Mouse (Mus musculus): ENCODE results near the gene Gm7544.
A peak's percentile ranks its signal among the peaks of the same experiment; 100 is the strongest.
"Not testable (repeated sequence)": the region's sequence is repeated elsewhere in the genome, so short reads cannot be mapped to it uniquely, and the experiment has no call there.

The Gm7544 gene

GRCm38 (mm10) chr1:82955913-82956312 lies at the start of gene Gm7544:
TSS of gene Gm7544 (minus strand) at chr1:82956013.
- not testable (repeated sequence) for H3K36me3 ChIP-seq (ENCODE audit: insufficient read depth, low read length); H3K27me3 ChIP-seq (ENCODE audit: insufficient read depth, low read length); H3K4me1 ChIP-seq (replicated peaks; ENCODE audit: low read depth, low read length); H3K9me3 ChIP-seq (ENCODE audit: low read length); H3K4me3 ChIP-seq (replicated peaks; ENCODE audit: low read length)

- H3K27me3 ChIP-seq (ENCODE audit: insufficient read depth, low read length): peaks cover 16% of the 10 kb centered on the region
- peak; percentile 18; the same call in 1 of the 2 replicates for TF ChIP-seq CTCF (conservative IDR thresholded peaks at IDR 0.05; ENCODE audit: low read length)
Observed at GRCm38 (mm10) chr1:83000306-83000705, 44.5 kb upstream of the Gm7544 start, which contains the start of gene Gm47959. TSS of gene Gm47959 (plus strand) at chr1:83000548.

GRCm38 (mm10) chr1:82993947-82994346 lies 38.1 kb upstream of the Gm7544 start:
- Histone ChIP-seq H3K4me3 (replicated peaks; ENCODE audit: low read length) (no peak overlapping the region), H3K4me1 (replicated peaks; ENCODE audit: low read depth, low read length) (no peaks in the 10 kb centered on the region), H3K9me3 (ENCODE audit: low read length) (no peaks in the 10 kb centered on the region), H3K27me3 (ENCODE audit: insufficient read depth, low read length) (no peaks in the 10 kb centered on the region), H3K36me3 (ENCODE audit: insufficient read depth, low read length) (no peaks in the 10 kb centered on the region)
- TF ChIP-seq CTCF (conservative IDR thresholded peaks at IDR 0.05; ENCODE audit: low read length) (no peak), POU5F1 (IDR thresholded peaks at IDR 0.05; ENCODE audit: borderline replicate concordance, low read length) (no peak), NANOG (IDR thresholded peaks at IDR 0.05; ENCODE audit: borderline replicate concordance, low read length) (no peak)

More at GRCm38 (mm10) chr1:83000306-83000705, 44.5 kb upstream of the Gm7544 start, which contains the start of gene Gm47959:
- H3K4me1 ChIP-seq (replicated peaks; ENCODE audit: low read depth, low read length); H3K9me3 ChIP-seq (ENCODE audit: low read length); H3K36me3 ChIP-seq (ENCODE audit: insufficient read depth, low read length): not testable (repeated sequence)
- peak within 1 kb of the TSS; percentile 55 for H3K4me3 ChIP-seq (replicated peaks; ENCODE audit: low read length)

- Histone ChIP-seq H3K27me3 (ENCODE audit: insufficient read depth, low read length) (no peaks in the 10 kb centered on the region), H3K36me3 (ENCODE audit: insufficient read depth, low read length) (no peaks in the 10 kb centered on the region), H3K4me3 (replicated peaks; ENCODE audit: low read length) (no peak overlapping the region), H3K4me1 (replicated peaks; ENCODE audit: low read depth, low read length) (no peaks in the 10 kb centered on the region), H3K9me3 (ENCODE audit: low read length) (no peaks in the 10 kb centered on the region)
- no peak for TF ChIP-seq POU5F1 (IDR thresholded peaks at IDR 0.05; ENCODE audit: borderline replicate concordance, low read length)
- TF ChIP-seq NANOG (IDR thresholded peaks at IDR 0.05; ENCODE audit: borderline replicate concordance, low read length): no peak
- TF ChIP-seq CTCF (conservative IDR thresholded peaks at IDR 0.05; ENCODE audit: low read length): no peak
Observed at GRCm38 (mm10) chr1:82992093-82992492, 36.3 kb upstream of the Gm7544 start.

GRCm38 (mm10) chr1:82991596-82991995 lies 35.8 kb upstream of the Gm7544 start:
- no peak for TF ChIP-seq POU5F1 (IDR thresholded peaks at IDR 0.05; ENCODE audit: borderline replicate concordance, low read length)
- no peak for TF ChIP-seq CTCF (conservative IDR thresholded peaks at IDR 0.05; ENCODE audit: low read length)
- TF ChIP-seq NANOG (IDR thresholded peaks at IDR 0.05; ENCODE audit: borderline replicate concordance, low read length): no peak
- H3K36me3 ChIP-seq (ENCODE audit: insufficient read depth, low read length): no peaks in the 10 kb centered on the region
- no peaks in the 10 kb centered on the region for H3K27me3 ChIP-seq (ENCODE audit: insufficient read depth, low read length)

GRCm38 (mm10) chr1:82991062-82991461 lies 35.2 kb upstream of the Gm7544 start:
- no peak overlapping the region for H3K4me3 ChIP-seq (replicated peaks; ENCODE audit: low read length)
- H3K4me1 ChIP-seq (replicated peaks; ENCODE audit: low read depth, low read length): no peaks in the 10 kb centered on the region
- H3K36me3 ChIP-seq (ENCODE audit: insufficient read depth, low read length): no peaks in the 10 kb centered on the region
- no peaks in the 10 kb centered on the region for H3K27me3 ChIP-seq (ENCODE audit: insufficient read depth, low read length)
- no peaks in the 10 kb centered on the region for H3K9me3 ChIP-seq (ENCODE audit: low read length)
- TF ChIP-seq POU5F1 (IDR thresholded peaks at IDR 0.05; ENCODE audit: borderline replicate concordance, low read length) (no peak), CTCF (conservative IDR thresholded peaks at IDR 0.05; ENCODE audit: low read length) (no peak), NANOG (IDR thresholded peaks at IDR 0.05; ENCODE audit: borderline replicate concordance, low read length) (no peak)

More at GRCm38 (mm10) chr1:82991596-82991995, 35.8 kb upstream of the Gm7544 start:
- Histone ChIP-seq H3K9me3 (ENCODE audit: low read length) (no peaks in the 10 kb centered on the region), H3K4me1 (replicated peaks; ENCODE audit: low read depth, low read length) (no peaks in the 10 kb centered on the region), H3K4me3 (replicated peaks; ENCODE audit: low read length) (no peak overlapping the region)

GRCm38 (mm10) chr1:82987530-82988198 lies 31.9 kb upstream of the Gm7544 start:
- no peaks in the 10 kb centered on the region for H3K36me3 ChIP-seq (ENCODE audit: insufficient read depth, low read length)
- H3K9me3 ChIP-seq (ENCODE audit: low read length): peaks cover 8% of the 10 kb centered on the region
- no peaks in the 10 kb centered on the region for H3K4me1 ChIP-seq (replicated peaks; ENCODE audit: low read depth, low read length)
- TF ChIP-seq NANOG (IDR thresholded peaks at IDR 0.05; ENCODE audit: borderline replicate concordance, low read length) (no peak), POU5F1 (IDR thresholded peaks at IDR 0.05; ENCODE audit: borderline replicate concordance, low read length) (no peak), CTCF (conservative IDR thresholded peaks at IDR 0.05; ENCODE audit: low read length) (peak; percentile 89)
- no peak overlapping the region for H3K4me3 ChIP-seq (replicated peaks; ENCODE audit: low read length)
- no peaks in the 10 kb centered on the region for H3K27me3 ChIP-seq (ENCODE audit: insufficient read depth, low read length)

- Histone ChIP-seq H3K27me3 (ENCODE audit: insufficient read depth, low read length) (no peaks in the 10 kb centered on the region), H3K36me3 (ENCODE audit: insufficient read depth, low read length) (no peaks in the 10 kb centered on the region)
Observed at GRCm38 (mm10) chr1:82986738-82987137, 30.9 kb upstream of the Gm7544 start.

GRCm38 (mm10) chr1:82977840-82978239 lies 22.0 kb upstream of the Gm7544 start:
- no peak for TF ChIP-seq CTCF (conservative IDR thresholded peaks at IDR 0.05; ENCODE audit: low read length)
- no peak for TF ChIP-seq NANOG (IDR thresholded peaks at IDR 0.05; ENCODE audit: borderline replicate concordance, low read length)
- TF ChIP-seq POU5F1 (IDR thresholded peaks at IDR 0.05; ENCODE audit: borderline replicate concordance, low read length): no peak
- Histone ChIP-seq H3K27me3 (ENCODE audit: insufficient read depth, low read length) (no peaks in the 10 kb centered on the region), H3K36me3 (ENCODE audit: insufficient read depth, low read length) (no peaks in the 10 kb centered on the region), H3K9me3 (ENCODE audit: low read length) (no peaks in the 10 kb centered on the region), H3K4me3 (replicated peaks; ENCODE audit: low read length) (no peak overlapping the region), H3K4me1 (replicated peaks; ENCODE audit: low read depth, low read length) (no peaks in the 10 kb centered on the region)

More at GRCm38 (mm10) chr1:82986738-82987137, 30.9 kb upstream of the Gm7544 start:
- TF ChIP-seq CTCF (conservative IDR thresholded peaks at IDR 0.05; ENCODE audit: low read length) (no peak), POU5F1 (IDR thresholded peaks at IDR 0.05; ENCODE audit: borderline replicate concordance, low read length) (no peak), NANOG (IDR thresholded peaks at IDR 0.05; ENCODE audit: borderline replicate concordance, low read length) (no peak)
- Histone ChIP-seq H3K4me1 (replicated peaks; ENCODE audit: low read depth, low read length) (no peaks in the 10 kb centered on the region), H3K9me3 (ENCODE audit: low read length) (peaks cover 8% of the 10 kb centered on the region), H3K4me3 (replicated peaks; ENCODE audit: low read length) (no peak overlapping the region)

Measured in E14TG2a.4 (cell line).